Mouse (Mus musculus) lung, embryonic 14.5 days (tissue): ENCODE results near the gene Cdc73. TPM values are rescaled to one million over a fixed set of nuclear protein-coding genes. Genes with fewer than 3 reads are reported as not detected.

Experiments
- ATAC-seq: fragments of 200-750 bp; cut with Nextera tagmentation; 2 replicates; pipeline ENCODE4 v1.8.0; 2017; ENCODE audit warnings: mild to moderate bottlenecking, moderate TSS enrichment, moderate library complexity; ENCODE audit not compliant: insufficient read depth
- DNase-seq: peaks from one replicate; pipeline ENCODE4 v3.0.0-alpha.2; 2015
- H3K27ac ChIP-seq: fragments of 300-500 bp; sonication (generic); 2 replicates; pipeline ENCODE4 v1.5.1; 2014; ENCODE audit warnings: low read depth, mild to moderate bottlenecking, moderate library complexity
- H3K27me3 ChIP-seq: fragments of 300-500 bp; sonication (generic); 2 replicates; pipeline ENCODE4 v1.6.1; 2014; ENCODE audit warnings: low read length, control low read depth; ENCODE audit not compliant: insufficient read depth
- H3K36me3 ChIP-seq: fragments of 300-500 bp; sonication (generic); 2 replicates; pipeline ENCODE4 v1.6.1; 2014; ENCODE audit warnings: control low read depth; ENCODE audit not compliant: insufficient read depth
- H3K4me1 ChIP-seq: fragments of 300-500 bp; sonication (generic); 2 replicates; pipeline ENCODE4 v1.6.1; 2014; ENCODE audit warnings: antibody characterized with exemption, control low read depth; ENCODE audit not compliant: insufficient read depth
- H3K4me2 ChIP-seq: fragments of 300-500 bp; sonication (generic); 2 replicates; pipeline ENCODE4 v1.6.1; 2014; ENCODE audit warnings: mild to moderate bottlenecking
- H3K4me3 ChIP-seq: fragments of 300-500 bp; sonication (generic); 2 replicates; pipeline ENCODE4 v1.5.1; 2014; ENCODE audit warnings: low read depth, low read length
- H3K9ac ChIP-seq: fragments of 300-500 bp; sonication (generic); 2 replicates; pipeline ENCODE4 v1.6.1; 2014
- H3K9me3 ChIP-seq: fragments of 300-500 bp; sonication (generic); 2 replicates; pipeline ENCODE4 v1.6.1; 2016; ENCODE audit warnings: low read depth, low read length, control low read depth
- CTCF ChIP-seq: IDR thresholded peaks from 2 replicates; pipeline ENCODE4 v1.5.1; 2016; ENCODE audit warnings: antibody characterized with exemption, low read depth
- WGBS: fragments of 180-500 bp; shearing (Covaris S2); extraction: QIAGEN DNeasy Blood & Tissue Kit; methylation state at CpG from one replicate; pipeline ENCODE4 v1.1.7; 2014; 5-methylcytosine and 5-hydroxymethylcytosine counted together
- polyA plus RNA-seq: library from polyadenylated mRNA; unstranded; fragments of >200 nt; fragmentation: Nextera tagmentation; extraction: Ambion mirVana; gene quantifications from 2 replicates; pipeline ENCODE4 v1.2.1, GENCODE M21; 2014

Cdc73 gene
- polyA plus RNA-seq, 1 experiment from 2014 or later, result 22.2 TPM

DNA sequence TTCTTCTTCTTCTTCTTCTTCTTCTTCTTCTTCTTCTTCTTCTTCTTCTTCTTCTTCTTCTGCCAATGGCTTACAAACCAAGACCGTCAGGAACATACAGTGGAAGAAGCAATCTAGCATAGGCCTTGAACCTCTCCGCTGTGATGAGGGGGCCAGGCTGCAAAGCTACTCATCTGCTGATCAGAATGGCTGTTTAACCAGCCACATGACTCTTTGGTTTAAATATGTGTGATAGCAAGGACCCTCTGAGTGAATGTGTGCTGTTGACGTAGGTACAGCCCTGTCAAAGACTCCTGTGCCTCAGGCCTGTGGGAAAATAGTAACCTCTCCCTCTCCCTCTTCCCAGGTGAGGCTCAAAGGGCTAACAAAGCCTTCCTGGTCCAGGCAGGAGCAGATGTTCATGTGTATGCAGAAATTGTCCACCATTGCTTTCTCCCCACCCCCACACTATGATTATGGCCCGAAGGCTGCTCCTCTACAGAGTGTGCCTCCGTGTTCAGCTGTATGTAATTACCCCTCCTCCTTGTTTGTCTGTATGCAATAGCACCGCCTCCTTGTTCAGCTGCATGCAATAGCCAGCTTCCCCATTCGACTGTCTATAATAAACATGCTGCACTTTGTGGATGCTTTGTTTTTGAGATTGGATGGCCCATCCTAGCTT lies 7.4 kb upstream of the Cdc73 start:
- DNase-seq, result no peak
- Histone ChIP-seq H3K4me1 (no peaks in the 10 kb centered on the region), H3K27me3 (no peaks in the 10 kb centered on the region; the same call in 1 of the 2 replicates), H3K36me3 (no peaks in the 10 kb centered on the region), H3K4me2 (no peak overlapping the region), H3K9ac (no peak overlapping the region), H3K9me3 (no peaks in the 10 kb centered on the region), H3K4me3 (no peak overlapping the region), H3K27ac (no peak overlapping the region)
- WGBS, result 64% methylated on average over 7 of the region's 7 CpGs
- no peak; the same call in 1 of the 2 replicates for ATAC-seq
- TF ChIP-seq CTCF, result no peak

DNA sequence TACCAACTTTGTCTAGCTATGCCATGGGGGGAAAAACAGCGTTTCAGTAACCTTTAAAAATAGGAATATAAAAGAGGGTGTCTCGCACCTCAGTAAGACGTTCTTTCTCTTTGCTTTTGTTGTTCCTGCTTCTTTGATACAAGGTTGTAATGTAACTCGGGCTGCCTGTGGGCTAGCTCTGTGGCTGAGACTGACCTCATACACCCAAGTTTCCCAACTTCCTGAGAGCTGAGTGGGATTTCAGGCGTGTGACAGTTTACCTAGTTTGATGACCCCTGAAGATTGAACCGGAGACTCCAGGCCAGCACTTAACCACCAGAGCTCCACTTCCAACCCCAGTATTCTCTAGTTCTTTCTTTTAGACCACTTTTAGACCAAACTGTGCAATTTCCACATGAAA lies 5.7 kb upstream of the Cdc73 start:
- ATAC-seq, result no peak
- H3K9me3 ChIP-seq, result no peaks in the 10 kb centered on the region
- H3K9ac ChIP-seq, result no peak overlapping the region
- no peaks in the 10 kb centered on the region; the same call in 1 of the 2 replicates for H3K27me3 ChIP-seq
- H3K4me1 ChIP-seq, result no peaks in the 10 kb centered on the region
- H3K36me3 ChIP-seq, result no peaks in the 10 kb centered on the region
- no peak for TF ChIP-seq CTCF
- DNase-seq, result no peak
- H3K4me2 ChIP-seq, result no peak overlapping the region
- no peak overlapping the region for H3K27ac ChIP-seq
- whole genome bisulfite sequencing, result 61% methylated on average over 6 of the region's 6 CpGs
- no peak overlapping the region for H3K4me3 ChIP-seq

DNA sequence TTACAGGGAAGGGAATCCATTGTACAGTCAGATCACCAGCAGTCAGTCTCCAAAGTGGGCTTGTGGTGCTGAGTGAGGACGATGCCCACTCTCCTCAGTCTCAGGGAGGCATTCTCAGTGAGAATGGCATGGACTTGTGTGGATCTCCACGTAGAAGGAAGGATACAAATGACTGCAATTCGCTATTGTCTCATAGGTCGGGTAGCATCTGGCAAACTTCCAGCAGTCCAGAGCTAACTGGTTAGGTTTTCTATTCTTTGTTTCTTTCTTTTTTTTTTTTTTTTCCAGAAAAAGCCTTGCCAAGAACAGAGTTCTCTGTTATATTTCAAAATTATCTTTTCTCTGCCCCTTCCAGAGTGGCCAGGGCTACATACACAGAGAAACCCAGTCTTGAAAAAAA lies 4.3 kb upstream of the Cdc73 start:
- Histone ChIP-seq H3K9ac (no peak overlapping the region), H3K4me3 (no peak overlapping the region), H3K4me1 (no peaks in the 10 kb centered on the region), H3K27ac (no peak overlapping the region), H3K27me3 (no peaks in the 10 kb centered on the region; the same call in 1 of the 2 replicates), H3K4me2 (no peak overlapping the region), H3K36me3 (no peaks in the 10 kb centered on the region), H3K9me3 (no peaks in the 10 kb centered on the region)
- ATAC-seq (no peak), DNase-seq (peak; percentile 47)
- WGBS, result 48% methylated on average over 4 of the region's 4 CpGs
- no peak for TF ChIP-seq CTCF

DNA sequence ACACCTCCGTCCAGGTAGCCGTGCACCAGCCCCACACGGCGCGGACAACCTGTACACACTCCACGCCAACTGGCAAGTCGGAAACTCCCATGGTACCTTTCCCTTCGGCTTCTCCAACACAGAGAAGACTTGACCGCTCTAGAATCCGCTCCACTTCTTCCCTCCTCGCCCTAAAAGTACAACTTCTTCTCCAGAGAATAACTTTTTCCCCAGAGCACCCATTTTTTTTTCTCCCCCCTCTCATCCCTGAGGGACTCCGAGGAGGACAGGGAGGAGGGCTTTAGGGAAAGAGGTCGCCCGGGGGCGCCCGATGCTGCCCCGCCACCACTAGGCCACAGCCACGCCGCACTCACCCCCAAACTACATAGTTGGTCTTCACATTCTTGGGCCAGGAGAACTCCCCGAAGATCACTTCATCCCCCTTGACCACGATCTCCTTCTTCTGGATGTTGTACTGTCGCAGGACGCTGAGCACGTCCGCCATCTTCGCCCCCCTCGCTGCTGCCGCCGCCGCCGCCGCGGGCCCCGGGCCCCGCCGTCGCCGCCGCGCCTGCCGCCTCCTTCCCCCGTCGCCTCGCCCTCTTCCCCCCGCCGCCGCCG lies 452 bp downstream of the Cdc73 start:
- ATAC-seq (peak; percentile 81), DNase-seq (peak; percentile 59)
- H3K27ac ChIP-seq, result peak overlapping the region; percentile 95
- no peak for TF ChIP-seq CTCF
- peak overlapping the region; percentile 79 for H3K4me3 ChIP-seq
- H3K9ac ChIP-seq, result peak overlapping the region; percentile 90
- WGBS, result 2% methylated on average over 45 of the region's 48 CpGs
- peaks cover 11% of the 10 kb centered on the region for H3K36me3 ChIP-seq
- peak overlapping the region; percentile 84 for H3K4me2 ChIP-seq
- H3K9me3 ChIP-seq, result no peaks in the 10 kb centered on the region
- H3K27me3 ChIP-seq, result no peaks in the 10 kb centered on the region; the same call in 1 of the 2 replicates
- H3K4me1 ChIP-seq, result no peaks in the 10 kb centered on the region; the same call in 1 of the 2 replicates

DNA sequence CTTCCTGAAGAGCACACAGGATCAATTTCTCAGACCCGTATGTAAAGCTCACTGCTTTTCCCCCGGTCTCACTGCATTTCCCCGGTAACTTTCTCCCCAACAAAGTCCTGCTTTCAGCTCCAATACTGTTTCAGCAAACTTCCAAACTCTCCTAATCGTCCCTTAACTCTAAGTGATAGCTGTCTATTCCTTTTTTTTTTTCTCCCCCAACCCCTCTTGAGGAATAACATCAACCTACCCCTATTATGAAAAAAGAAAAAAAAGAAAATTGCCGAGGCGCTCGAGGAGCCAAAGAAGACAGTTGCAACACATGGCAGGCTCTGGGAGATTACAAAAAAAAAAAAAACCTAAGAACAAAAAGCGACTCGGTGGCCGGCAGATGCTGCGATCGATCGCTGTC lies 957 bp downstream of the Cdc73 start:
- Histone ChIP-seq H3K4me1 (no peaks in the 10 kb centered on the region; the same call in 1 of the 2 replicates), H3K9me3 (no peaks in the 10 kb centered on the region), H3K9ac (peak overlapping the region; percentile 90), H3K27me3 (no peaks in the 10 kb centered on the region; the same call in 1 of the 2 replicates), H3K4me2 (peak overlapping the region; percentile 84), H3K27ac (peak overlapping the region; percentile 95), H3K4me3 (peak overlapping the region; percentile 79), H3K36me3 (peaks cover 16% of the 10 kb centered on the region)
- no peak for TF ChIP-seq CTCF
- DNase-seq, result peak; percentile 12
- ATAC-seq, result no peak
- under 1% methylated on average over 13 of the region's 13 CpGs for WGBS

DNA sequence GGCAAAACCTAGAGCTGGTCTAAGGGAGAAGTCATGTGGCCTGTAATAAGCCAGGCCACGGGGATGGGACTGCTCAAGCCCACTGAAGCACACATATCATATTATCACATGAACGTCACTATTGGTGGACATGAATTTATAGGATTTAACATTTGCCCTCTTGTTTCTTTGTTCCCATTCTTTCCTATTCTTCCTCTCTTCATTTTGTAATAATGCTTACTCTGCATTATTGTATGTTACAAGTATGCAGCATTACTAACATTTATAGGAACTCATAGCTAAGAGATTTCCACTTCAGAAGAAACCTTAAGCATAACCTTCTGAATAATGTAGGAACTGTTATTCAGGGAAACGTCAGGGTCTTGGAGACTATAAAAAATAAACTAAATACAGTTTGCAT lies 17.8 kb downstream of the Cdc73 start:
- 79% methylated on average over 3 of the region's 3 CpGs for whole genome bisulfite sequencing
- no peak for ATAC-seq
- no peak for TF ChIP-seq CTCF

DNA sequence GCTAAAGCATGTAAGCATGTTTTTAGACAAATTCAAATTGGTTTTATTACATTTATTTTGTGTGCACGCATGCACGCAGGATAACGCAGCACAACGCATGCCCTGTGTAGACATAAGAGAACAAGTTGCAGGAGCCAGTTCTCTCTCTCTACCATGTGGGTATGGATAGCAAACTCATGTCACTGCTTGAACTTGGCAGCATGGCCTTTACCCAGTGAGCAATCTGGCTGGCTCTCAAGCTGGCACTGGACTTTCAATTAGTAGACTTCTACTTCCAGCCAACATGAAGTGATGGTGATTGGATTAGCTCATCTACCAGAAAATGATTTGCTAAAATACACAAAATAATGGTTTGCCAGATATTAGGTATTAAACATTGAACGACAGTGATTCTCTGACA lies 21.6 kb downstream of the Cdc73 start:
- Histone ChIP-seq H3K4me1 (no peaks in the 10 kb centered on the region), H3K9me3 (no peaks in the 10 kb centered on the region), H3K27me3 (no peaks in the 10 kb centered on the region), H3K4me2 (no peak overlapping the region), H3K9ac (no peak overlapping the region), H3K27ac (no peak overlapping the region), H3K36me3 (peaks cover 61% of the 10 kb centered on the region), H3K4me3 (no peak overlapping the region)
- ATAC-seq (no peak), DNase-seq (no peak)
- WGBS, result 95% methylated on average over 5 of the region's 5 CpGs
- no peak for TF ChIP-seq CTCF

More for the DNA sequence above, 17.8 kb downstream of the Cdc73 start:
- Histone ChIP-seq H3K4me2 (no peak overlapping the region), H3K4me3 (no peak overlapping the region), H3K27me3 (no peaks in the 10 kb centered on the region), H3K36me3 (peaks cover 61% of the 10 kb centered on the region), H3K9me3 (no peaks in the 10 kb centered on the region), H3K9ac (no peak overlapping the region), H3K4me1 (no peaks in the 10 kb centered on the region), H3K27ac (no peak overlapping the region)
- no peak for DNase-seq
